Mouse (Mus musculus) C2C12 (cell line): ENCODE results near the gene Tm4sf1.

Source experiments
- CTCF ChIP-seq: IDR thresholded peaks from one replicate; pipeline ENCODE4 v1.5.1; 2011; ENCODE audit not compliant: control insufficient read depth, insufficient read depth, insufficient read length
- MAX ChIP-seq: IDR thresholded peaks from one replicate; pipeline ENCODE4 v1.6.1; 2011; ENCODE audit warnings: mild to moderate bottlenecking, control low read depth

DNA sequence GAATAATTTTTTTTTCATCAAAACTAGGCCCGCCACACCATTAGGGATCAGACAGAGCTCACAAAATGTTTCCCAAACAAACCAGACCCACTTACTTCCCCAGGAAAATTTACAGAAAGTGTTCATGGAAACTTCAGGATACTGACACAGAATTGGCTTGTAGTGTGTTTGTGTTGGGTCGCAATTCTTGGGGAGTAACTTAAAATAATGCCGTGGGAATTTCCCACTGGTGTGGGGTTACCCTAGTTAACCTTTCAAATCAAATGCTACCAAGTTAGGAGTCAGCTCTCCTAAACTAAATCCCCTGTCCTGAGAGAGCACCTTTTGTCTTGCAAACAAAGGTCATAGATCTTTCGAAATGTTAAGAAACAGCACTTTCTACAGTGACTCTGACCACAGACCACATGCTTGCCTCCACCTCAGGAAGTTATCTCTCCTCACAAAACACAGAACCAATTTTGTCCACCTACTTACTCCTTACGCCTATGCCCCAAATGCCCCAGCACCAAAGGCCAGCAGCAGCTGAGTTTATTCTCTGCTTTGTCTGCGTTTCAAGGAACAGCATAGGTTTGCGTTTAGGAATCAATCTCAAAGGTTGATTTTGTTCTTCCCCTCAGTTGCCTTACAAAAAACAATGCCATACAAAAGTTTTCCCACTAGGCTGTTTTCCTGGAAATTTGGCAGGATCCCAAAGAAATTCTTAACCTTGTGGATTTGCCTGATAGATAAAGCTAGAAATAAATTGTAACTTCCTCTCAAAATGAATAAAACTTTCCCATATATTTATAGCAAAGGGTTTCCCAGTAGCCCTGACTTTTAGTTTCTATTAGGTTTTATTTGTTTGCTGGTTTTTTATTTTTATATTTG is 13.7 kb downstream of the Tm4sf1 start:
- TF ChIP-seq MAX (no peak), CTCF (no peak)
